Mouse (Mus musculus): Measurements from ENCODE around the gene Lce1c. TPM values are rescaled to one million over a fixed set of nuclear protein-coding genes. Genes with fewer than 3 reads are reported as not detected.
"Not testable (repeated sequence)": the region's sequence is repeated elsewhere in the genome, so short reads cannot be mapped to it uniquely, and the experiment has no call there.

Gene Lce1c
- not detected in 2 replicates for polyA plus RNA-seq (2015; fragmentation: Nextera tagmentation; extraction: Ambion mirVana)

GRCm38 (mm10) chr3:92678947-92679346 lies at the start of gene Lce1c:
Gene Lce1c (plus strand): TSS chr3:92679247.
- 83% methylated on average over 4 of the region's 4 CpGs for WGBS

GRCm38 (mm10) chr3:92637745-92638652 lies 41.0 kb upstream of the Lce1c start:
- Histone ChIP-seq H3K9me3 (no peaks in the 10 kb centered on the region), H3K4me1 (no peaks in the 10 kb centered on the region), H3K27ac (no peak overlapping the region), H3K4me2 (no peak overlapping the region), H3K9ac (no peak overlapping the region), H3K4me3 (no peak overlapping the region), H3K27me3 (no peaks in the 10 kb centered on the region), H3K36me3 (no peaks in the 10 kb centered on the region)
- 51% methylated on average over 1 of the region's 1 CpGs for WGBS
- no peak for ATAC-seq (ENCODE audit: borderline replicate concordance, extremely low read depth, low FRiP score, low TSS enrichment)

More at GRCm38 (mm10) chr3:92678947-92679346, at the start of gene Lce1c:
- H3K4me2 ChIP-seq: no peak within 1 kb of the TSS
- H3K9ac ChIP-seq: no peak within 1 kb of the TSS
- H3K27me3 ChIP-seq: no peaks in the 10 kb centered on the region
- H3K4me3 ChIP-seq: no peak within 1 kb of the TSS
- H3K4me1 ChIP-seq: no peaks in the 10 kb centered on the region
- ATAC-seq (ENCODE audit: borderline replicate concordance, extremely low read depth, low FRiP score, low TSS enrichment): no peak
- H3K36me3 ChIP-seq: no peaks in the 10 kb centered on the region
- no peaks in the 10 kb centered on the region for H3K9me3 ChIP-seq
- no peak within 1 kb of the TSS for H3K27ac ChIP-seq

- WGBS: 64% methylated on average over 3 of the region's 3 CpGs
- Histone ChIP-seq H3K27me3 (no peaks in the 10 kb centered on the region), H3K4me3 (no peak overlapping the region), H3K4me1 (no peaks in the 10 kb centered on the region), H3K9ac (no peak overlapping the region), H3K9me3 (no peaks in the 10 kb centered on the region), H3K27ac (no peak overlapping the region), H3K4me2 (no peak overlapping the region), H3K36me3 (no peaks in the 10 kb centered on the region)
- ATAC-seq (ENCODE audit: borderline replicate concordance, extremely low read depth, low FRiP score, low TSS enrichment): no peak
Measured at GRCm38 (mm10) chr3:92638653-92638991, 40.4 kb upstream of the Lce1c start.

- Histone ChIP-seq H3K36me3 (no peaks in the 10 kb centered on the region), H3K4me3 (no peak overlapping the region), H3K4me1 (no peaks in the 10 kb centered on the region), H3K9ac (no peak overlapping the region), H3K27ac (no peak overlapping the region), H3K9me3 (no peaks in the 10 kb centered on the region), H3K4me2 (no peak overlapping the region), H3K27me3 (no peaks in the 10 kb centered on the region)
- WGBS: 94% methylated on average over 15 of the region's 15 CpGs
- ATAC-seq (ENCODE audit: borderline replicate concordance, extremely low read depth, low FRiP score, low TSS enrichment): no peak
Measured at GRCm38 (mm10) chr3:92639854-92640253, 39.2 kb upstream of the Lce1c start.

DNA sequence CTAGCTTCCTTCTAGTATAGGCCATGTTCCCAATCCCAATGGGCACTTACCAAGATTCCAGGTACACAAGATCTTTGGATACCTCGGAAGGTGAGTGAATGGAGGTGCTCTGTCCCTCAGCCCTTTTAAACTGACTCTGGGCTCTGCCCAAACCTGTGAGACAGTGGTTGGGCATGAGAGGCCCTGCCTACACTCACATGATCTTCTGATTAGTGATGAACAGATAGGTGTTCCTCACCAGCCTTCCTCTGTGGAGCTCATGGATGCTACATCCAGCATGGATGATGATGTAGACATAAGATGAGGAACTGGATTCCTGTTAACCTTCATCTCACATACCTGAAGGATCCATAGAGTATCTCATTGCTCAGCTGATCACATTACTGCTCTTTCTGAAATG lies 30.8 kb upstream of the Lce1c start, which contains the start of gene Lce1a1:
Gene Lce1a1 (minus strand): TSS at position 101 of the 400 bp plus-strand sequence.
- Histone ChIP-seq H3K27ac (no peak within 1 kb of the TSS), H3K4me3 (no peak within 1 kb of the TSS), H3K36me3 (no peaks in the 10 kb centered on the region), H3K4me2 (no peak within 1 kb of the TSS), H3K27me3 (no peaks in the 10 kb centered on the region), H3K9me3 (no peaks in the 10 kb centered on the region), H3K9ac (no peak within 1 kb of the TSS), H3K4me1 (no peaks in the 10 kb centered on the region)
- ATAC-seq (ENCODE audit: borderline replicate concordance, extremely low read depth, low FRiP score, low TSS enrichment): no peak
- WGBS: 87% methylated on average over 1 of the region's 1 CpGs

DNA sequence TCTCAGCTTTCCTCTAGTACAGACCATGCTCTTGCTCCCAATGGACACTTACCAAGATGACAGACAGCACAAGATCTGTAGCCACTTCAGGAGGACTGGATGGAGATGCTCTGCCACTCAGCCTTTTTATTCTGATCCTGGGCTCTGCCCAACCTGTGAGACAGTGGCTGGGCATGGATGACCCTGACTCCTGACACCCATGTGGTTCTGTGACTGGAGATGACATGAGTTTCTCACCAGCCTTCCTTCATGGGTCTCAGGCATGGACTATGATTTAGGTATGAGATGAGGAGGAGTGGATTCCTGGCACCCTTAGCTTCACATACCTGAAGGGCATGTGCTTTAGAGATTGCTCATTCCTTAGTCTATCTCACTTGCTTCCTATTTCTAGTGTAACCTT lies 22.2 kb upstream of the Lce1c start, which contains the start of gene Lce1b:
Gene Lce1b (minus strand): TSS at position 101 of the 400 bp plus-strand sequence.
- ATAC-seq (ENCODE audit: borderline replicate concordance, extremely low read depth, low FRiP score, low TSS enrichment): no peak
- Histone ChIP-seq H3K4me1 (no peaks in the 10 kb centered on the region), H3K9ac (no peak within 1 kb of the TSS), H3K4me2 (no peak within 1 kb of the TSS), H3K36me3 (no peaks in the 10 kb centered on the region), H3K27ac (no peak within 1 kb of the TSS), H3K9me3 (no peaks in the 10 kb centered on the region), H3K4me3 (no peak within 1 kb of the TSS), H3K27me3 (no peaks in the 10 kb centered on the region)

- Histone ChIP-seq H3K27ac (no peak within 1 kb of the TSS), H3K27me3 (no peaks in the 10 kb centered on the region), H3K4me3 (no peak within 1 kb of the TSS), H3K4me2 (no peak within 1 kb of the TSS), H3K9me3 (no peaks in the 10 kb centered on the region), H3K36me3 (no peaks in the 10 kb centered on the region), H3K4me1 (no peaks in the 10 kb centered on the region), H3K9ac (no peak within 1 kb of the TSS)
- no peak for ATAC-seq (ENCODE audit: borderline replicate concordance, extremely low read depth, low FRiP score, low TSS enrichment)
Measured at GRCm38 (mm10) chr3:92670215-92670614, 8.8 kb upstream of the Lce1c start, which contains the start of gene Lce1a2. Gene Lce1a2 (minus strand): TSS chr3:92670315.

DNA sequence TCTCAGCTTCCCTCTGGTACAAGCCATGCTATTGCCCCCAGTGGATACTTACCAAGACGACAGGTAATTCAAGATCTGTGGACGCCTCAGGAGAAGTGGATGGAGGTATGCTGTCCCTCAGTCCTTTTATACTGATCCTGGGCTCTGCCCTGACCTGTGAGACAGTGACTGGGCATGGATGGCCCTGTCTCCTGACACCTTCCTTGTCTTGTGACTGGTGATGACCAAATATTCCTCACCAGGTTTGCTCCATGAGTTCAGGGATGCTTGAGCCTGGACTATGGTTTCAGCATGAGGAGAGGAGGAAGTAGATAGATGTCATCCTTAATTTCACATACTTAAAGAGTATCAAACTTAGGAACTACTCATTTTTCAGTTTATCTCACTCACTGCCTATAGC lies 8.1 kb downstream of the Lce1c start, which contains the start of gene Lce1d:
Gene Lce1d (minus strand): TSS at position 101 of the 400 bp plus-strand sequence.
- no peak for ATAC-seq (ENCODE audit: borderline replicate concordance, extremely low read depth, low FRiP score, low TSS enrichment)
- no peak within 1 kb of the TSS for H3K9ac ChIP-seq
- 47% methylated on average over 2 of the region's 2 CpGs for WGBS

DNA sequence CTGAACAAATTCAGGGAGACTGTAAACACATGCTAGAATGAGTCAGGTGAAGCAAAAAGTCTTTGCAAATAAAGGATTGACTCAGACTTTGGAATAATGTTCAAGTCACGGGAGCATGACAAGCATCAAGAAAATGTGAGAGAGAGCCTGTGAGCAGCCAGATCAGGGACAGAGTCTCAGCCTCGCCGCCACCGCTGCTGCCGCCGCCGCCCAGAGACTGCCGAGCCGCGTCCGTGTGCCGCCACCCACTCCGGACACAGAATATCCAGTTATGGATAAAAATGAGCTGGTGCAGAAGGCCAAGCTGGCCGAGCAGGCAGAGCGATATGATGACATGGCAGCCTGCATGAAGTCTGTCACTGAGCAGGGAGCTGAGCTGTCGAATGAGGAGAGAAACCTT lies 10.1 kb downstream of the Lce1c start:
- H3K27me3 ChIP-seq; H3K9ac ChIP-seq; H3K4me2 ChIP-seq; H3K27ac ChIP-seq; H3K9me3 ChIP-seq; ATAC-seq (ENCODE audit: borderline replicate concordance, extremely low read depth, low FRiP score, low TSS enrichment); H3K4me3 ChIP-seq; H3K4me1 ChIP-seq; H3K36me3 ChIP-seq: not testable (repeated sequence)
- 64% methylated on average over 16 of the region's 16 CpGs for WGBS

More for the DNA sequence above, 8.1 kb downstream of the Lce1c start, which contains the start of gene Lce1d:
- H3K4me3 ChIP-seq: no peak within 1 kb of the TSS
- H3K27ac ChIP-seq: no peak within 1 kb of the TSS
- H3K9me3 ChIP-seq: no peaks in the 10 kb centered on the region
- no peaks in the 10 kb centered on the region for H3K36me3 ChIP-seq
- H3K27me3 ChIP-seq: no peaks in the 10 kb centered on the region
- no peak within 1 kb of the TSS for H3K4me2 ChIP-seq
- no peaks in the 10 kb centered on the region for H3K4me1 ChIP-seq

DNA sequence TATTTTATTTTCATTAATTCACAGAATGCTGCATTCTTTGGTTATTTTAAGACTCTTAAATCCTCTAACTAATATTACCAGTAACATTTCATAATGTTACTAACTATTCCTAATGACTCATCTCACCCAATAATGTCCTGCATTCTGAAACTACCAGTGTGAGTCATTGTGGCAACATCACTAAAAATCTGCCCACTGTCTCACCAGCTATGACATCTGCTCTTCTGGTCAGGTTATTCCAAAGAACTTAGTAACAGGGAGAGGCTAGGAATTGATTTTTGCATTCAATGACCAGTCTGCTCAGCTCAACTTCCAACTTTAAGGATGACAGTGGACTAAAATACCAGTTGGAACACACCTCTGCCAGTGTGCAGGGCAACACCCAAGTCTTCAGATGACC lies 12.6 kb downstream of the Lce1c start:
- Histone ChIP-seq H3K9me3 (no peaks in the 10 kb centered on the region), H3K4me1 (no peaks in the 10 kb centered on the region), H3K9ac (no peak overlapping the region), H3K4me3 (no peak overlapping the region), H3K4me2 (no peak overlapping the region), H3K27me3 (no peaks in the 10 kb centered on the region), H3K27ac (no peak overlapping the region), H3K36me3 (no peaks in the 10 kb centered on the region)
- no peak for ATAC-seq (ENCODE audit: borderline replicate concordance, extremely low read depth, low FRiP score, low TSS enrichment)

- Histone ChIP-seq H3K27ac (no peak overlapping the region), H3K9me3 (no peaks in the 10 kb centered on the region), H3K4me1 (no peaks in the 10 kb centered on the region), H3K4me3 (no peak overlapping the region), H3K4me2 (no peak overlapping the region), H3K27me3 (no peaks in the 10 kb centered on the region), H3K9ac (no peak overlapping the region), H3K36me3 (no peaks in the 10 kb centered on the region)
- 9% methylated on average over 1 of the region's 1 CpGs for WGBS
- ATAC-seq (ENCODE audit: borderline replicate concordance, extremely low read depth, low FRiP score, low TSS enrichment): no peak
Measured at GRCm38 (mm10) chr3:92694613-92695012, 15.6 kb downstream of the Lce1c start.

- H3K36me3 ChIP-seq: no peaks in the 10 kb centered on the region
- no peak for ATAC-seq (ENCODE audit: borderline replicate concordance, extremely low read depth, low FRiP score, low TSS enrichment)
- no peak within 1 kb of the TSS for H3K4me2 ChIP-seq
- no peak within 1 kb of the TSS for H3K4me3 ChIP-seq
- H3K27ac ChIP-seq: no peak within 1 kb of the TSS
- H3K27me3 ChIP-seq: no peaks in the 10 kb centered on the region
- H3K9ac ChIP-seq: no peak within 1 kb of the TSS
- no peaks in the 10 kb centered on the region for H3K9me3 ChIP-seq
- WGBS: 74% methylated on average over 2 of the region's 2 CpGs
- H3K4me1 ChIP-seq: no peaks in the 10 kb centered on the region
Measured at GRCm38 (mm10) chr3:92708974-92709373, 29.9 kb downstream of the Lce1c start, which contains the start of gene Lce1e. Gene Lce1e (minus strand): TSS chr3:92709074.
